8 mouse cellular contexts compared by ENCODE assay signal in genomic region chr10:79960671-79961294, GRCm38 (mm10). TPM values are rescaled to one million over a fixed set of nuclear protein-coding genes. Genes with fewer than 3 reads are reported as not detected.
A peak's percentile ranks its signal among the peaks of the same experiment; 100 is the strongest.
DNase-seq lines count a peak whose midpoint lies in the region; ATAC-seq and TF ChIP-seq lines count a peak whose summit lies in the region.

No protein-coding gene starts in this region.

- no peak for ATAC-seq in hindbrain, embryonic 12.5 days (ENCODE audit: low FRiP score)
- peak; percentile 2; the same call in 1 of the 2 replicates for ATAC-seq in midbrain, embryonic 13.5 days

- no peak for TF ChIP-seq POLR2A in kidney, adult 2 months (IDR thresholded peaks at IDR 0.05; ENCODE audit: low read depth, low read length)
- no peak for TF ChIP-seq POLR2A in bone marrow macrophage, adult 2 months (IDR thresholded peaks at IDR 0.05; ENCODE audit: borderline replicate concordance, low read depth, low read length)

- H3K27ac ChIP-seq in kidney, adult 2 months (ENCODE audit: insufficient read depth, low read depth, low read length) = no peak overlapping the region
- peak overlapping the region; percentile 78 for H3K27ac ChIP-seq in bone marrow macrophage, adult 2 months (ENCODE audit: insufficient read depth, low read depth, low read length)
- H3K27ac ChIP-seq in hindbrain, embryonic 12.5 days = no peak overlapping the region
- H3K27ac ChIP-seq in midbrain, embryonic 13.5 days = no peak overlapping the region; the same call in 1 of the 2 replicates

- no peaks in the 10 kb centered on the region for H3K36me3 ChIP-seq in kidney, adult 2 months (ENCODE audit: control insufficient read depth, insufficient read depth, low read length)
- peaks cover 40% of the 10 kb centered on the region for H3K36me3 ChIP-seq in hindbrain, embryonic 12.5 days
- H3K36me3 ChIP-seq in midbrain, embryonic 13.5 days = peaks cover 43% of the 10 kb centered on the region

- peak overlapping the region; percentile 68 for H3K4me2 ChIP-seq in hindbrain, embryonic 12.5 days (replicated peaks)
- H3K4me2 ChIP-seq in midbrain, embryonic 13.5 days (replicated peaks) = peak overlapping the region; percentile 90

- H3K4me1 ChIP-seq in kidney, adult 2 months (ENCODE audit: control insufficient read depth, insufficient read depth, low read length) = peaks cover 5% of the 10 kb centered on the region; the same call in 1 of the 2 replicates
- peaks cover 5% of the 10 kb centered on the region for H3K4me1 ChIP-seq in bone marrow macrophage, adult 2 months (ENCODE audit: control insufficient read depth, insufficient read depth, low read length)
- peaks cover 13% of the 10 kb centered on the region for H3K4me1 ChIP-seq in hindbrain, embryonic 12.5 days
- H3K4me1 ChIP-seq in midbrain, embryonic 13.5 days (replicated peaks) = peaks cover 14% of the 10 kb centered on the region

- H3K4me3 ChIP-seq in kidney, adult 2 months (ENCODE audit: insufficient read depth, low read depth, low read length) = peak overlapping the region; percentile 85
- peak overlapping the region; percentile 70 for H3K4me3 ChIP-seq in bone marrow macrophage, adult 2 months (ENCODE audit: insufficient read depth, low read length)
- H3K4me3 ChIP-seq in hindbrain, embryonic 12.5 days = peak overlapping the region; percentile 93
- H3K4me3 ChIP-seq in midbrain, embryonic 13.5 days (replicated peaks) = peak overlapping the region; percentile 75

- H3K27me3 ChIP-seq in kidney, adult 2 months (replicated peaks; ENCODE audit: control insufficient read depth, insufficient read depth, low read length) = no peaks in the 10 kb centered on the region
- H3K27me3 ChIP-seq in hindbrain, embryonic 12.5 days = 0 out of 2 replicates have a peak, but pooled peaks cover 7% of the 10 kb centered on the region
- H3K27me3 ChIP-seq in midbrain, embryonic 13.5 days = peaks cover 6% of the 10 kb centered on the region; the same call in 1 of the 2 replicates

- H3K9me3 ChIP-seq in hindbrain, embryonic 12.5 days (replicated peaks) = no peaks in the 10 kb centered on the region
- H3K9me3 ChIP-seq in midbrain, embryonic 13.5 days = no peaks in the 10 kb centered on the region

- WGBS in kidney, adult 2 months = 7% methylated on average over 10 of the region's 10 CpGs
- 16% methylated on average over 10 of the region's 10 CpGs for WGBS in hindbrain, embryonic 12.5 days
- 21% methylated on average over 10 of the region's 10 CpGs for WGBS in midbrain, embryonic 13.5 days

- peak overlapping the region; percentile 83 for H3K9ac ChIP-seq in hindbrain, embryonic 12.5 days
- peak overlapping the region; percentile 84 for H3K9ac ChIP-seq in midbrain, embryonic 13.5 days (replicated peaks)

- no peak for TF ChIP-seq CTCF in kidney, adult 2 months (conservative IDR thresholded peaks at IDR 0.05; ENCODE audit: insufficient read depth, insufficient read length, low read depth, low read length)
- no peak for TF ChIP-seq CTCF in bone marrow macrophage, adult 2 months (IDR thresholded peaks at IDR 0.05; ENCODE audit: low read depth, low read length)

- DNase-seq in kidney, adult 2 months = no peak
- DNase-seq in kidney, adult 8-10 months = no peak
- no peak for DNase-seq in adrenal gland, postnatal 4 days (ENCODE audit: low spot score in 2 of 2)
- no peak for DNase-seq in layer of hippocampus, adult 9-10 months (ENCODE audit: low spot score)
- no peak for DNase-seq in ovary, postnatal 14 days (ENCODE audit: low spot score)

RNA-seq across cellular contexts. Expression of gene Wdr18, which starts 0.8 kb away (rescaled TPM):
- polyA plus RNA-seq in kidney, adult 2 months (2012; rRNA removed) = 60.4 and 67.5 TPM in 2 replicates
- 32.2 and 35.8 TPM in 2 replicates for polyA plus RNA-seq in bone marrow macrophage, adult 2 months (2012; ENCODE audit: insufficient read depth, insufficient read length, missing spikeins)
- 89.4 and 100 TPM in 2 replicates for polyA plus RNA-seq in hindbrain, embryonic 12.5 days (2016; fragmentation: Nextera tagmentation; extraction: Ambion mirVana)
- polyA plus RNA-seq in midbrain, embryonic 13.5 days (2015; fragmentation: Nextera tagmentation; extraction: Ambion mirVana) = 76.7 and 78.4 TPM in 2 replicates
- total RNA-seq in adrenal gland, postnatal 4 days (2021) = 10 to 100 TPM; 42.6 to 45.3 TPM

RNA-seq across cellular contexts. Expression of gene Grin3b, which starts 9.7 kb away (rescaled TPM):
- 1.6 and 2.0 TPM in 2 replicates for polyA plus RNA-seq in kidney, adult 2 months (2012; rRNA removed)
- polyA plus RNA-seq in bone marrow macrophage, adult 2 months (2012; ENCODE audit: insufficient read depth, insufficient read length, missing spikeins) = 0.65 and 0.91 TPM in 2 replicates
- 0.23 and 0.44 TPM in 2 replicates for polyA plus RNA-seq in hindbrain, embryonic 12.5 days (2016; fragmentation: Nextera tagmentation; extraction: Ambion mirVana)
- polyA plus RNA-seq in midbrain, embryonic 13.5 days (2015; fragmentation: Nextera tagmentation; extraction: Ambion mirVana) = 0.24 and 0.57 TPM in 2 replicates
- total RNA-seq in adrenal gland, postnatal 4 days (2021) = under 1 TPM; 0.25 to 0.39 TPM

RNA-seq across cellular contexts. Expression of gene Tmem259, which starts 23.3 kb away (rescaled TPM):
- 262 and 316 TPM in 2 replicates for polyA plus RNA-seq in kidney, adult 2 months (2012; rRNA removed)
- polyA plus RNA-seq in bone marrow macrophage, adult 2 months (2012; ENCODE audit: insufficient read depth, insufficient read length, missing spikeins) = 86.5 and 101 TPM in 2 replicates
- 23.1 and 25.5 TPM in 2 replicates for polyA plus RNA-seq in hindbrain, embryonic 12.5 days (2016; fragmentation: Nextera tagmentation; extraction: Ambion mirVana)
- 13.7 and 16.7 TPM in 2 replicates for polyA plus RNA-seq in midbrain, embryonic 13.5 days (2015; fragmentation: Nextera tagmentation; extraction: Ambion mirVana)
- total RNA-seq in adrenal gland, postnatal 4 days (2021) = 100 to 1,000 TPM; 146 to 147 TPM

RNA-seq across cellular contexts. Expression of gene Cnn2, which starts 27.6 kb away (rescaled TPM):
- polyA plus RNA-seq in kidney, adult 2 months (2012; rRNA removed) = 52.3 and 55.5 TPM in 2 replicates
- 37.5 and 41.5 TPM in 2 replicates for polyA plus RNA-seq in bone marrow macrophage, adult 2 months (2012; ENCODE audit: insufficient read depth, insufficient read length, missing spikeins)
- polyA plus RNA-seq in hindbrain, embryonic 12.5 days (2016; fragmentation: Nextera tagmentation; extraction: Ambion mirVana) = 178 and 204 TPM in 2 replicates
- 29.5 and 37.1 TPM in 2 replicates for polyA plus RNA-seq in midbrain, embryonic 13.5 days (2015; fragmentation: Nextera tagmentation; extraction: Ambion mirVana)
- total RNA-seq in adrenal gland, postnatal 4 days (2021) = 10 to 100 TPM; 40.9 to 48.7 TPM

RNA-seq across cellular contexts. Expression of gene Arid3a, which starts 33.9 kb away (rescaled TPM):
- 6.7 and 8.1 TPM in 2 replicates for polyA plus RNA-seq in kidney, adult 2 months (2012; rRNA removed)
- polyA plus RNA-seq in bone marrow macrophage, adult 2 months (2012; ENCODE audit: insufficient read depth, insufficient read length, missing spikeins) = 15.4 and 17.8 TPM in 2 replicates
- 4.7 and 5.3 TPM in 2 replicates for polyA plus RNA-seq in hindbrain, embryonic 12.5 days (2016; fragmentation: Nextera tagmentation; extraction: Ambion mirVana)
- 3.8 and 3.9 TPM in 2 replicates for polyA plus RNA-seq in midbrain, embryonic 13.5 days (2015; fragmentation: Nextera tagmentation; extraction: Ambion mirVana)
- 10 to 100 TPM; 12.6 to 15.9 TPM for total RNA-seq in adrenal gland, postnatal 4 days (2021)
